Mouse (Mus musculus) hindbrain, embryonic 14.5 days (tissue): ENCODE results near the gene Irs3. TPM values are rescaled to one million over a fixed set of nuclear protein-coding genes. Genes with fewer than 3 reads are reported as not detected.
A peak's percentile ranks its signal among the peaks of the same experiment; 100 is the strongest.

Experiments used
- ATAC-seq: fragments of 200-750 bp; cut with Nextera tagmentation; 2 replicates; pipeline ENCODE4 v1.8.0; 2017; ENCODE audit warnings: moderate number of reproducible peaks, mild to moderate bottlenecking, moderate TSS enrichment, moderate library complexity; ENCODE audit not compliant: low FRiP score
- DNase-seq: peaks from one replicate; pipeline ENCODE4 v3.0.0-alpha.2; 2015; ENCODE audit warnings: low spot score
- H3K27ac ChIP-seq: fragments of 300-500 bp; sonication (generic); 2 replicates; pipeline ENCODE4 v1.5.1; 2014; ENCODE audit warnings: mild to moderate bottlenecking, moderate library complexity
- H3K27me3 ChIP-seq: fragments of 300-500 bp; sonication (generic); 2 replicates; pipeline ENCODE4 v1.6.1; 2014; ENCODE audit warnings: mild to moderate bottlenecking, low read length, mixed read lengths; ENCODE audit not compliant: control insufficient read depth, insufficient read depth
- H3K36me3 ChIP-seq: fragments of 300-500 bp; sonication (generic); replicated peaks from 2 replicates; pipeline ENCODE4 v1.6.1; 2014; ENCODE audit not compliant: control insufficient read depth, insufficient read depth
- H3K4me1 ChIP-seq: fragments of 300-500 bp; sonication (generic); replicated peaks from 2 replicates; pipeline ENCODE4 v1.6.1; 2014; ENCODE audit warnings: antibody characterized with exemption, low read length, mixed read lengths; ENCODE audit not compliant: control insufficient read depth, insufficient read depth
- H3K4me2 ChIP-seq: fragments of 300-500 bp; sonication (generic); replicated peaks from 2 replicates; pipeline ENCODE4 v1.6.1; 2014; ENCODE audit warnings: mild to moderate bottlenecking, moderate library complexity
- H3K4me3 ChIP-seq: fragments of 300-500 bp; sonication (generic); replicated peaks from 2 replicates; pipeline ENCODE4 v1.5.1; 2014; ENCODE audit warnings: mild to moderate bottlenecking, low read length
- H3K9ac ChIP-seq: fragments of 300-500 bp; sonication (generic); 2 replicates; pipeline ENCODE4 v1.6.1; 2014
- H3K9me3 ChIP-seq: fragments of 300-500 bp; sonication (generic); 2 replicates; pipeline ENCODE4 v1.6.1; 2016; ENCODE audit warnings: low read length; ENCODE audit not compliant: control insufficient read depth
- WGBS: fragments of 180-500 bp; shearing (Covaris S2); extraction: QIAGEN DNeasy Blood & Tissue Kit; methylation state at CpG from one replicate; pipeline ENCODE4 v1.1.7; 2014; 5-methylcytosine and 5-hydroxymethylcytosine counted together
- polyA plus RNA-seq: library from polyadenylated mRNA; unstranded; fragments of >200 nt; fragmentation: Nextera tagmentation; extraction: Ambion mirVana; gene quantifications from 2 replicates; pipeline ENCODE4 v1.2.1, GENCODE M21; 2014

Gene Irs3
- polyA plus RNA-seq, 1 experiment from 2014 or later, result 0.15 TPM

DNA sequence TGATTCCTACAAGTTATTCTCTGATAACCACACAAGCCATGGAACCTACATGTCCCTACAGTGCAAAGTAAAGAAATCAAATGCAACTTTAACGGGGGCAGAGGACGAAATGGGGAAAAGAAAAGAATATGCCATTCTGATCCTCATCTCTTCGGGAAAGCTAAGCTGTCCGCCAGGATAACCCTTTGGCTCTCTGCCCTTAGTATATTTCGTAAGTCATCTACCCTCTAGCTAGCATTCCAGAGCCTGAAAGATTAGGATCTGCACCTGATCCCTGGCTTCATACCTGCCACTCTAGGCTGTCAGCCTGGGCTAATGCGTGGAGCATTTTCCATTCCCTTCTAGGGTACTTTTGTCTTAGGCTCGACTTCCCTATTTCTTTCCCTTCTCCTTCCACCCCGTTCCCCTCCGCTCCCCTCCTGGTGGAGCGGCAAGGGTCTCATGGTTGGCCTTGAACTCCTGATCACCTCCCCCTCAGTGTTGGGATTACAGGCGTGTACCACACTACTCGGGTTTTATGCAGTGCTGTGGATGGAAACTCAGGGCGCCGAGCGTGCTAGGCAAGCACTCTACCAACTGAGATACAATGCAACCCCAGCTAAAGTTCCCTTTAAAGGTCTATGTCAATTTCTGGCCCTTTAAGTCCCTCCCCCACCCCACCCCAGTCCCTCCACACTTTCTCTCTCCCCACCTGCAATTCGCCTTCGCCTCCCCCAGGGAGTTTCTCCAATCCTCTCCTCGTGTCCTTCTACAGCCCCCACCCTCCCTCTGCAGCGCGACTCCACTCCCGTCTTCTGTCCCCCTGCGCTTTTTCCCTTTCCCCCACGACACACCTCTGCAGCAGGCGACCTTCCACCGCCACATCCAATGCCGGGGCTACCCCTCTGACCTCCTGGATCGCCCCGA, 38.1 kb upstream of the Irs3 start:
- Histone ChIP-seq H3K4me1 (peaks cover 17% of the 10 kb centered on the region), H3K36me3 (no peaks in the 10 kb centered on the region), H3K9ac (peak overlapping the region; percentile 75), H3K27me3 (no peaks in the 10 kb centered on the region), H3K4me3 (peak overlapping the region; percentile 70), H3K4me2 (peak overlapping the region; percentile 81), H3K27ac (0 out of 2 replicates have a peak overlapping the region, but pooled peaks have one; percentile 81), H3K9me3 (no peaks in the 10 kb centered on the region)
- WGBS, result 14% methylated on average over 28 of the region's 28 CpGs
- no peak for DNase-seq
- no peak for ATAC-seq

DNA sequence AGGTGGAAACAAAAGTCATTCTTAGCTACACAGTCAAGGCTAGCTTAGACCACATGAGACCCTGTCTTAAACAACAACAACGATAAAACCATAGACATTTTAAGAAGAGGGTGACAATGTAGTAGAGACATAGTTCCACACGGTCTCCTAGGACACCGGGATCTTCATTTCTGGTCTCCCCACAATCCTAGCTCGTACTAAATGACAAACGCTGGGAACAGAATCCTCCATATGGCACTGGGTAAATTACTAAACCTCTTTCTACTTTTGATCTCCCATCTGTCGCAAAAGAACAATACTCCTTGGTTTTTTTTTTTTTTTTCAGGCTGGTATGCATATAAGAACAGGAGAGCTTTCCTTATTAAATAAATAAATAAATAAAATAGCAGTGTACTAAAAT, 37.0 kb upstream of the Irs3 start:
- H3K36me3 ChIP-seq, result no peaks in the 10 kb centered on the region
- no peaks in the 10 kb centered on the region for H3K9me3 ChIP-seq
- WGBS, result 65% methylated on average over 6 of the region's 6 CpGs
- peak overlapping the region; percentile 7; the same call in 1 of the 2 replicates for H3K9ac ChIP-seq
- peak overlapping the region; percentile 81 for H3K4me2 ChIP-seq
- DNase-seq (no peak), ATAC-seq (no peak)
- no peak overlapping the region for H3K27ac ChIP-seq
- no peaks in the 10 kb centered on the region for H3K27me3 ChIP-seq
- H3K4me3 ChIP-seq, result no peak overlapping the region
- H3K4me1 ChIP-seq, result peaks cover 17% of the 10 kb centered on the region

DNA sequence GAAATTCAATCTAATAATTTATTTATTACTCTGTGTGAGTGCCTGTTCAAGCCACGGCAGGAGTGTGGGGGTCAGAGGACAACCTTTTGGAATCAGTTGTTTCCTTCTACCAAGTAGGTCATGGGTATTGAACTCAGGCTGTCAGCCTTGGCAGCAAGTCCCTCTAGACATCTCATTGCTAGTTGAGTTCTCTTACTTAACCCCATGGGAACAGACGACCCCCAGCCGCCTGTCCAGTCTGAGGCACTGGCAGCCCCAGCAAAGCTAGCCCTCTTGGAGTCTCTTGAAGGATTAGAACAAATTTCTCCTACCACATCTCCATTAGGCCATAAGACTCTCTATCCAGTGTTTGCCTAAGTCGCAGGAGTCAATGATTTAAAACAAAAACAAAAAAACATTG, 34.2 kb upstream of the Irs3 start:
- Histone ChIP-seq H3K9me3 (no peaks in the 10 kb centered on the region), H3K27ac (no peak overlapping the region), H3K9ac (no peak overlapping the region), H3K36me3 (no peaks in the 10 kb centered on the region), H3K27me3 (no peaks in the 10 kb centered on the region), H3K4me2 (no peak overlapping the region), H3K4me3 (no peak overlapping the region), H3K4me1 (peaks cover 17% of the 10 kb centered on the region)
- DNase-seq (no peak), ATAC-seq (no peak)
- WGBS, result 93% methylated on average over 4 of the region's 4 CpGs

DNA sequence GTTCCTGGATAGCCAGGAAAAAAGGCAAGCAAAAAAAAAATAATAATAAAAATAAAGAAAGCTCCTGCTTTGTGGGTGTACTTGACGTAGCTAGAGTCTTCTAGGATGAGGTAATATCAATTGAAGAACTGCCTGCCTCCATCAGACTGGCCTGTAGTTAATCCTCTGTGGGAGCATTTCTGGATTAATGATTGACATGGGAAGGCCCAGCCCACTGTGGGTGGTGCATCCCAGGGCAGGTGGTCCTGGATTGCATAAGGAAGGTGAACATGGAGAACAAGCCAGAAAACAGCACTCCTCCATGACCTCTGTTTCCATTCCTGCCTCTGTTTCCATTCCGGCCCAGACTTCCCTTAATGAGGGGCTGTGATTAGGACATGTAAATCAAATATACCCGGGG, 33.2 kb upstream of the Irs3 start:
- H3K4me2 ChIP-seq, result no peak overlapping the region
- no peaks in the 10 kb centered on the region for H3K9me3 ChIP-seq
- no peak for DNase-seq
- 91% methylated on average over 3 of the region's 3 CpGs for WGBS
- H3K36me3 ChIP-seq, result no peaks in the 10 kb centered on the region
- no peaks in the 10 kb centered on the region for H3K27me3 ChIP-seq
- peaks cover 17% of the 10 kb centered on the region for H3K4me1 ChIP-seq
- H3K4me3 ChIP-seq, result no peak overlapping the region
- no peak overlapping the region for H3K27ac ChIP-seq
- no peak overlapping the region for H3K9ac ChIP-seq
- ATAC-seq, result no peak

DNA sequence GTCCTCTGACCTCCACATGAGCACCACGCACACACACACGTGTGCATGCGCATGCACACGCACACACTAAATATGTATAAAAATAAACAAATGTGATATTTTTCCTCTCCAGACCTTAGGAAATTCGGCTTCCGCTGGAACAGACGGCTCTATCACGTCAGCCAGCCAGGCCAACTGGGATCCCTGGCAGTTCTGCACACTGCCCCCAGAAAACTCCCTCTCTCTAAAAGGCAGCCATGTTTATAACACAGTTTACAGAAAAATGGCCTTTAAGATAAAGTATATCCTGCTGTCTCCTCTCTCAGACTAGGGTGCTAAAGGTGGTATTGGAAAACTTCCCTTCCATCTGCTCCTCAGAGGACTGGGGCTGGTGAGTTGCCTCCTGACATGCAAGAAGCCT, 32.3 kb upstream of the Irs3 start:
- Histone ChIP-seq H3K9ac (no peak overlapping the region), H3K4me3 (no peak overlapping the region), H3K36me3 (no peaks in the 10 kb centered on the region), H3K27me3 (no peaks in the 10 kb centered on the region), H3K4me1 (peaks cover 8% of the 10 kb centered on the region), H3K4me2 (no peak overlapping the region), H3K9me3 (no peaks in the 10 kb centered on the region), H3K27ac (no peak overlapping the region)
- DNase-seq, result no peak
- no peak for ATAC-seq
- 95% methylated on average over 8 of the region's 8 CpGs for WGBS

DNA sequence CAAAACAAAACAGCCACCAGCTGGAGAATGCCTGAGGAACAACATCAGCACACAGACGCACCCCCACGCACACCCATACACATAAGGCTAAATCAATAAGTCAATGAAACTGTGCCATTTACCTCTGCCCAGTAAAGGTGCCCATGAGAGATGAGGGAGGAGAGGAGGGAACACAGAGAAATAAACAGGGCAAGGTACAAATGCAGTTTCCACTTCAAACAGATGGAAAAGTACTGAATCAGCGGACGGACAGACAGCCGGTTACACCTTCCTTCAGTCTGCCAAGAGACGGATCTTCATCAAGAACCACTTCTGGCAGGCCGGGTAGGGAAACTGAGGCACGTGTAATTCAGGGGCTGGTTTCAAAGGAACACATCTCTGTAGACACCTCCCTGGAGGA, 29.3 kb upstream of the Irs3 start:
- no peak overlapping the region for H3K9ac ChIP-seq
- no peaks in the 10 kb centered on the region for H3K36me3 ChIP-seq
- H3K27ac ChIP-seq, result no peak overlapping the region
- DNase-seq (no peak), ATAC-seq (no peak)
- no peak overlapping the region for H3K4me2 ChIP-seq
- no peaks in the 10 kb centered on the region; the same call in 1 of the 2 replicates for H3K4me1 ChIP-seq
- H3K9me3 ChIP-seq, result no peaks in the 10 kb centered on the region
- no peaks in the 10 kb centered on the region for H3K27me3 ChIP-seq
- 95% methylated on average over 8 of the region's 8 CpGs for WGBS
- no peak overlapping the region for H3K4me3 ChIP-seq

DNA sequence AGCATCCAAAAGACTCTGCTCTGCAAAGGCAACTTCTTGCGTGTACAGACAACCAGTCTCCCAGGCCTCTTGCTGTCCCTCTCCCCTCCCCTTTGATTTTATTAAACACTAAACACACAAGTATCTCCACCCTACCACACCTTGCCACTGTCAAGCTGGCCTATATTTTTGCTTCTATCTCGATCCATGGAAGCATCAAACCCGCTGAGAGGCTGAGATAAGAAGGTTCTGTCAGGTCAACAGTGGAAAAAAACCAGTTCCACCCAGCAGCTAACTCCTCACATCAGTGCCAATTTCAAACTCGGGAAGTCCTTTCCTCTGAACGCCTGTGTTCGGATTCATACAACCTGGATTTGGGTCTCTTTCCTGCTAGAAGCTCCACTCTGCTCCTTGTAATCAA, 27.5 kb upstream of the Irs3 start:
- H3K36me3 ChIP-seq, result no peaks in the 10 kb centered on the region
- ATAC-seq (no peak), DNase-seq (no peak)
- no peak overlapping the region for H3K4me2 ChIP-seq
- no peaks in the 10 kb centered on the region for H3K27me3 ChIP-seq
- 94% methylated on average over 6 of the region's 6 CpGs for whole genome bisulfite sequencing
- H3K4me3 ChIP-seq, result no peak overlapping the region
- no peak overlapping the region for H3K9ac ChIP-seq
- H3K4me1 ChIP-seq, result peaks cover 2% of the 10 kb centered on the region; the same call in 1 of the 2 replicates
- H3K27ac ChIP-seq, result no peak overlapping the region
- H3K9me3 ChIP-seq, result no peaks in the 10 kb centered on the region

DNA sequence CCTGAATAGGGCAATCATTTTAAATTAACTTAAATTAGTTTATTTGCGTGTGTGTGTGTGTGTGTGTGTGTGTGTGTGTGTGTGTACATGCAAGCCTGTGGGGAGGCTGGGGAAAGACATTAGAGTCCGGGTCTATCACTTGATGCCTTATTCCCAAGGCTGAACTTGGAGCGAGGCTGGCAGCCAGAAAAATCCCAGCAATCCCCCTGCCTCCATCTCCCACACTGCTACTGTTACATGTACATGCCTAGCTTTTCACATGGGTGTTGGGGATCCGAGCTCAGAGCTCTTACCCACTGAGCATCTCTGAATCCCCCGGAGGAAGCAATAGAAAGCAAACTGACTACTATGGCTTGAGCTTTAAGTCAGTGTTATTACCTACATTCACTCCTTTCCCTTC, 26.8 kb upstream of the Irs3 start:
- Histone ChIP-seq H3K4me1 (peaks cover 2% of the 10 kb centered on the region; the same call in 1 of the 2 replicates), H3K27me3 (no peaks in the 10 kb centered on the region), H3K4me2 (no peak overlapping the region), H3K27ac (no peak overlapping the region), H3K9me3 (no peaks in the 10 kb centered on the region), H3K4me3 (no peak overlapping the region), H3K9ac (no peak overlapping the region), H3K36me3 (no peaks in the 10 kb centered on the region; the same call in 1 of the 2 replicates)
- DNase-seq, result no peak
- no peak for ATAC-seq
- 85% methylated on average over 5 of the region's 5 CpGs for WGBS

DNA sequence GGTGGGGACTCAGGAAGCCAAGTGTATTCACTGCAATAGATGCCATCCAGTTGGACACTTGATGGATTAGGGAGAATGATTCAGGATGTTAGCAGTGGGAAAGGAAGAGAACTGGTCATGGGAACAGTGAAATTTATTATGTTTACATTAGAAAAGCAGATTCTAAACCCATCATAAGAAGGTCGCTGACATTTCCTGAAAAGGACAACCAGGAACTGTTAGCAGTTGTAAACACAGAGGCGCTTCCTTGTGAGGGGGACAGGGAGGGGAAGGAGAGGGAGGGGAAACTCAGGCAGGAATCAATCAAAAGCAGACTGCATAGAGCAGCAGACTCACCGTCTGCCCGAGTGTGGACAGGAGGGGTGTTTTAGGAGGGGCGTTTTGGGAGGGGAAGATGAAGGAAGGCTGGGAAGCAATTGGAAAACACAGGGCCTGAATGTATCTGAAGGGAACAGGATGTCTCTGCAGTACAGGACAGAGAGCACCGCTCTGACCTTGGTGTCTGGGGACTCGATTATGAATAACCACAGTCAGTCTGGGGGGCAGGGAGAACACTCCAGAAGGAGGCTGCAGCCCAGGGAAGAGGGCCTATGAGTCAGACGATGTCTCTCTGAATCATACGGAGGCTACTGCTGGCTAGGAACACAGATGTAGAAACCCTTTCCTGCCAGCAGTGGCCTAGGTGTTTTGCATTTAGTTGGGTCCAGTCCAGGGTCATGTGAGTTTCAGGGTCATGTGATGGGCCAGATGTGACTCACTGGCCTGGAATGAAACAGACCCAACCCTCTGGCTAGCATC, 26.1 kb upstream of the Irs3 start:
- H3K4me1 ChIP-seq, result peaks cover 2% of the 10 kb centered on the region; the same call in 1 of the 2 replicates
- 0 out of 2 replicates have a peak overlapping the region, but pooled peaks have one; percentile 26 for H3K9ac ChIP-seq
- 45% methylated on average over 9 of the region's 9 CpGs for WGBS
- no peaks in the 10 kb centered on the region for H3K9me3 ChIP-seq
- H3K27ac ChIP-seq, result no peak overlapping the region
- DNase-seq (no peak), ATAC-seq (no peak; the same call in 1 of the 2 replicates)
- no peak overlapping the region for H3K4me2 ChIP-seq
- no peak overlapping the region for H3K4me3 ChIP-seq
- peaks cover 5% of the 10 kb centered on the region for H3K36me3 ChIP-seq
- H3K27me3 ChIP-seq, result no peaks in the 10 kb centered on the region
